Mouse (Mus musculus): ENCODE data around the gene Nyx.

Gene Nyx

DNA sequence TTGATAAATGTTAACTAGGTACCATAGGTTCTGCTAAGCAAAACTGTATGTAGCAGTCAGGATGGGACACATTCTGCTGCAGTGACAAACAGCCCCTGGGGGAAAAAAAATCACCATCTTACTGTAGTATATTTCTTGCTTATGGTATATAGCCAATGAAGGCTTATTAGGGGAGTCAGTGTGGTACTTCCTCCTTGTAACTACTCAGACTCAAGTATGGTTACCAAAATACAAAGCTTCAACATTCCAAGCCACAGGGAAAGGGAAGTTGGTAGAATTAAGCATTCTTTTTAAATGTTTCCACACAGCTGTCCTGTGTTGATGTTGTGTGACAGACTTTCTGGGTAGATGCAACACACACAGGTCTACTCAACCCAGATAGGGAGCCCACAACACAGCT, 27.0 kb downstream of the Nyx start:
- no peak for DNase-seq (ENCODE audit: low spot score)

- DNase-seq (ENCODE audit: low spot score): no peak
Measured at GRCm38 (mm10) chrX:13494892-13495703, 29.2 kb downstream of the Nyx start.

DNA sequence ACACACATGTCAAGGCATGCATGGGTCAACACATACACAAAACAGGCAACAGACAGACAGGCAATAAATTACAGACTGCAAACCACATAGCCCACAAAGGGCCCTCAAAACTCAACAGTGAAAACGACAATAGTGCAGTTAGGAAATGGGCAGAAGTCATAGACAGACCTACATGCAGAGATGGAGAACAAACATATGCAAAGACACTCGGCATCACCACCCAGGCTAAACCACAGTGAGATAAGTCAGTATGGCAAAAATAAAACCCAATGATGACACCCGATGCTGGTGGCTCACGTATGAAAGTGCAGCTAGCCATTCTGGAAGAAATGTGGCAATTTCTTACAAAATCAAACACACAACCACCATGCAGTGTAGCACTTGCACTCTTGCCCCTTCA, 34.4 kb downstream of the Nyx start:
- DNase-seq (ENCODE audit: low spot score): no peak

DNA sequence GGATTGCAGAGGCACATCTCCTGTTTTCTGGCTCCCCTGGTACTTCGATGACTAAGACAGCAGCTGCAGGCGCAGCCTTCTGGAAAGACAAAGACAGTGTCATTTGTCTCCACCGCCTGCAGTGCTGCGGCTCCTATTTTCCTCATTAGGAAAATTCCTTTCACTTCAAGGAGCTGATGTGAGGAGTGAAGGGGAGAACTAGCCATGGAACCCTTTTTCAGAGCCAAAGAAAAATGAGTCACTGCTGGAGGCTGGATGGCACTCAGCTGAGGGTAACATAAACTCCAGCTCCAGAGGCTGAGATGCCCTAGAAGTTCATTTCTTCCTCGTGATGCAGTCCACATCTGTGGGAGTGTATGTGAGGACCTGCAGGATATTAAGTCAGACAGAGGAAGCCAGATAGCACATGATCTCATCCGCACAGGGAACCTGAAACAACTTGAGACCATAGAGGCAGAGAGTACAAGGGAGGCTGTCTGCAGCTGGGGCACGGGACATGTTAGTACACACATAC, 37.0 kb downstream of the Nyx start:
- DNase-seq (ENCODE audit: low spot score): peak; percentile 7

DNA sequence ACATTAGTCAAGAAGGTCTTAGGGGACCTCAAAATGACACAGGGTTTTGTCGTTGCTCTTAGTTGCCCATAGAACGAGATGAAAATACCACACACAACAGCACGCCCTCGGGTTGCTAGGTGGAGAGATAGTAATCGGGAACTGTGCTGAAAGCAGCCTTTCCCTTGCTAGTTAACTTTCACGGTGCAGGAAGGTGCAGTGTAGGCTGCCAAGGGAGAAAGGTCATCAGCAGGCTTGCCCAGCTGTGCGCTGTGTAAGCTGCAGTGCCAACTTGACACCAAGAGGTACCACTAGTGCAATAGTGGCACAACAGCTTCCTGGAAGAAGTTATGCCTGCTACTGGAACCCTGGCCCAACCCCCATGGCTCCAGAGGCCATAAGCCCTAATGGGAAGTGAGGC, 38.5 kb downstream of the Nyx start:
- DNase-seq (ENCODE audit: low spot score): no peak

DNA sequence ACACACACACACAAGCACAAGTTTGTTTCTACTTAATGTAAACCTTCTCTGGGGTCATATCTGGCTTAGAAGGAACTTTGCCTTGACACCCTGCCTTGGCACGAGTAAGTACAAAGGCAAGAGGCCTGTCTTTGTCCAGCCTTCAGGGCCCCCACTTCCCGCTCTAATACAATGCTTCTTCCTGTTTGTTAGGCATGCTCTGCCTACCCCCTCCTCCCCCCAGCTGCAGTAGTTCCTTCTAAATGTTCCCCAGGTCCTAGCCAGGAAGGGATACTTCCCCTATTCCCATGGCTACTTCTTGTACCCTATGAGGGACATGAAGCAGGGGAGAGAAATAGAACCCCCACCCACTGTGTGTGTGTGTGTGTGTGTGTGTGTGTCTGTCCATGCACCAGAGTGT, 40.5 kb downstream of the Nyx start:
- DNase-seq (ENCODE audit: low spot score): no peak

DNA sequence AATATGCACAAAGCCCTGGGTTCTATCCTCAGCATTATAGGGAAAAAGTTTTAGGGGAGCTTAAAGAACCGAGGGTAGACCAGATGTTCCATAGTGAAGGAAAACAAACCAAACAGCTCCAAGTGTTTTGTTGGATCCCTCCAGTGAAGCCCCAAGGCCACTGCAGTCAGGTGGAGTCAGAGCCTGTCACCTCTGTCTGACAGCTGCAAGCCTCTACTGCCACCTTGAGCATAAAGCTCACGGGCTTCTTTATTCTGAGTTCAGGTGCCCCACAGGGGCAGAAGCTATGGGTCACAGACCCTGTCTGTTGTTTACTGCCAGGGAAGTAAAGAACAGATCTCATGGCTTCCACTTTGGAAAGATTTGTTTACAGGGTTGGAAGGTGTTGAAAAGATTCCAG, 47.2 kb downstream of the Nyx start:
- no peak for DNase-seq (ENCODE audit: low spot score)

- DNase-seq (ENCODE audit: low spot score): no peak
Measured at GRCm38 (mm10) chrX:13513864-13514263, 48.0 kb downstream of the Nyx start.

DNA sequence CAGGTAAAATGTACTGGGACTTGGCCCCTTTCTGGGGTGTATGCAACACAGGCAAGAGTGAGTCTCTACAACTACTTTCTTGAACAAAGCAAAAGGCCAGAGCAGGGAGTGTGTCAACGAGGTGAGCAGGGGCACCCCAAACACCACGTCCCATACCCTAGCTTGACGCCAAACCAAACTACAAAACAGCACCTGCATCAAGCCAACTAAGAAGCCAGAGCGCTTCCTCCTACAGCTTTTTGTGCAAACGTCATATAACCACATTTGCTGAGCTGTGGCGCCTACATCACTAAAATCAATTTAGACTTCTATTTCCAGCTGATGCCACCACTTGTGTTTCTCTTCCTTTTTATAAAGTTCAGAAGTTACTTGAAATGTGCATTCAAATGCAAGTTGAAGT, 50.5 kb downstream of the Nyx start:
- no peak for DNase-seq (ENCODE audit: low spot score)

- DNase-seq (ENCODE audit: low spot score): no peak
Measured at GRCm38 (mm10) chrX:13518019-13518418, 52.1 kb downstream of the Nyx start.

- no peak for DNase-seq (ENCODE audit: low spot score)
Measured at GRCm38 (mm10) chrX:13518781-13519407, 53.0 kb downstream of the Nyx start.

DNA sequence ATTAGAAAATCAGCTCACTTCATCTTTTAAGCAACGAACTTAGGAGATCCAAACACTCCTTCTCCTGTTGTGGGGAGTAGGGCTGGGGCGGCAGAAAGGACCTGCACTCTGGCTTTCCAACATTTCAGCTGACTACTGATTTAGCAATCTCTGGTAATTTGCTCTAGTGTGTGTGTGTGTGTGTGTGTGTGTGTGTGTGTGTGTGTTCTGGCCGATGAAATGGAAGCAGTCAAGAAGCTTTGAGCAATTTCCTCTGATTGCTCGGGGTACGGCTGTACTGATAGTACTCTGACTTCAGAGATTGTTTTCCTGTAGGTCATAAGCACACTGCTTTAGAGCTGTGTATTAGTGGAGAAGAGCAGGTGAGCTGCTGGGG, 53.5 kb downstream of the Nyx start:
- DNase-seq (ENCODE audit: low spot score): no peak

DNA sequence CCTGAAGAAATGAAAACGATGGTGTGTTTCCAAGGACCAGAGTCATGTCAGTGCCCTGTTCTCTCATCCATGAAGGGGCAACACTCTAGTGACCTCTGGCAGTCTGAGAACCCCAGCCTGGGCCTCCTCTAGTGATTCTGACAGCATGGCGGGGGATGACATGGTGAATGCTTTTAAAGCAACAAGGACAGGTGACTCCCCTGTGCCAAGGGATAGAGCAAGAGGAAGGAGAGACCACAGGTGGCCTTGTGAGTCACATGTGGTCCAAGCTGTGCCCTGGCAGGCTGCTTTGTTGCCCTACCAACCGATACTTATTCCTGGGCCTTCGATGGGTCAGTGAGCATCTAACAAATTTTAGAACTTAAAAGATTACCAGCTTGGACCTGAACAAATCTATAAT, 54.7 kb downstream of the Nyx start:
- DNase-seq (ENCODE audit: low spot score): no peak

DNA sequence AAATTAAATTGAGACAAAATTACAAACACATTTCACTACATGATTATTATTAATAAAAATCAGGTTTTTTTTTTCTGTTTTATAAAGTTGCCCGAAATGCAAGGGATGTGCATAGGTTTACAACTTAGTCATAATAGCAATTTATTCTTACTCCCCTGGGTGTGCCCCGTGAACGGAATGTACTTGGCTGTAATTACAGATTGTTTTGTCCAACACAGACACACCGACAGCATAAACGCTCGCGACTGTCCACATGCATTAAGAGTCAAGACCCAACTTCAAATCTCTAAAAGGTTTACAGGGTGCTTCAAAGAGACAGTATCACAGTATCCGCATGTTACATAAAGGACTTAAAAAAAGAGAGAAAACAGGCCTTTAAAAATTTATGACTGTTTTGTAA, 55.4 kb downstream of the Nyx start:
- no peak for DNase-seq (ENCODE audit: low spot score)
